Mouse (Mus musculus) CD4-positive, CD25-positive, alpha-beta regulatory T cell, adult 9 weeks (primary cell): ENCODE data around the gene Ffar1. TPM values are rescaled to one million over a fixed set of nuclear protein-coding genes. Genes with fewer than 3 reads are reported as not detected.

Source experiments
- polyA plus RNA-seq: library from polyadenylated mRNA; unstranded; fragments of 100-300 nt; shearing (Covaris generic); gene quantifications from one replicate; pipeline ENCODE4 v1.2.1, GENCODE M21; 2017

Gene Ffar1
- 0.06 TPM for polyA plus RNA-seq

DNA sequence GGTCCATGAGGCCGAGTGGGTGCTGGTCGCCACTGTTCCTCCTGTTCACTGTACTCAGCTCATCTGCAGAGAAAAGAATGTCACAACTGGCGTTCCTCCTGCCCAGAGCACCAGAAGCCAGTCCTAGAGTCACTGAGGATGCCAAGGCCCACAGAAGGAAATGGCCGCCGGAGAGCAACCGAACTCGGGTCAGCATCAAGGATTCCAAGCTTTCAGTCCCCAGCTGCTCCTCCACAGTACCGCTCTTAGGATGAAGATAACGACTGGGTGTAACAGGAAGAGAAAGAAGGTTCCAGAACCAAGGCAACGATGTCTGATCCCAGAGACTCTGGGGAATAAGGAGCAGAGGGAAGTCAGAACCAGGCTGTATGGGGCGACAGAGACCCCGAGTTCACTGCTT is at the start of gene Ffar1:
TSS of gene Ffar1 (minus strand) at position 101 of the 400 bp plus-strand sequence.

DNA sequence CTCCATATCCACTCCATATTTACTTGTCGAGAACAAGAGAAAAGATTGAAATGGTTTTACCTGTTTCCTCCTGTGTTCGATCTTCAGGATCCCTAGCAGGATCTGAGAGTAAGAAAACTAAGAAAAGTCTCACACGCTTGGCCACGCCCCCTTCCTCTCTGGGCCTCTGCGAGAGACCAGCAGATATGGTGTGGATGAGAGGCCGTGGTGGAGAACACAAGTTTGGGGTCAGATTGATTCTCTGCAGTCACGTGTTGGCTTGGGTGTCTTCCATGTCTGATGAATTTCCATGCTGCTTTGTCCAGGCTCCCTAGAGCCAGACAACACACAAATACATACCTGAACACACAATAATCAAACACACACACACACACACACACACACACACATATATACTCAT is 18.8 kb upstream of the Ffar1 start, which contains the start of gene Cd22:
TSS of gene Cd22 (minus strand) at position 167 of the 400 bp plus-strand sequence.

GRCm38 (mm10) chr7:30856078-30856477 is 5.3 kb downstream of the Ffar1 start, which contains the start of gene Ffar3:
Gene Ffar3, minus strand, starts transcription at chr7:30856178.

DNA sequence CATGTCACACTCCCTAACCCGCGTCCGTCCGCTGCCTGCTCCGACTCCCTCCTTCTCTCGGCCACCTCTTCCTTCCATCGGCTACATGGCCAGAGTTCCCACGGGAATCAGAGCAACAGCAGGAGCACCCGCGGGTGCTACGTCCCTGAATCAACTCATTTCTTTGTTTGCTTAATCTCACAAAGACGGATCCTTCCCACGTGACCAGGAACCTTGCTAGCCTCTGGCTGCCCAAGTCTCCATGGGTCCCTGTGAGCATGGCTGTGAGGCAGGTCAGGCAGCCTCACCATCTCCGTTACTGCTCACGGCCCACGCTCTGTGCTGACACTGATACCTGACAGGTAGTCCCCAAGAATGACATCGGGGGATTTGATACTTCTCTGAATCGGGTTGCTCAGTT is 37.7 kb downstream of the Ffar1 start, which contains the start of gene Ffar2:
TSS of gene Ffar2 (minus strand) at position 101 of the 400 bp plus-strand sequence.

Other genes starting within 250 kb of the Ffar1 start
- gene Upk1a, start 248.7 kb downstream of the Ffar1 start, polyA plus RNA-seq = 0.65 TPM
- gene Cox6b1, start 235.4 kb downstream of the Ffar1 start, polyA plus RNA-seq = 713 TPM
- gene Etv2, start 225.7 kb downstream of the Ffar1 start, polyA plus RNA-seq = not detected
- 195 TPM for gene Rbm42, start 211.2 kb downstream of the Ffar1 start, polyA plus RNA-seq
- gene Haus5, start 196.6 kb downstream of the Ffar1 start, polyA plus RNA-seq = 40.4 TPM
- gene Pmis2, start 190.0 kb downstream of the Ffar1 start, polyA plus RNA-seq = not detected
- not detected for gene 2200002J24Rik, start 162.6 kb downstream of the Ffar1 start, polyA plus RNA-seq
- gene Atp4a, start 149.4 kb downstream of the Ffar1 start, polyA plus RNA-seq = not detected
- gene Tmem147, start 132.0 kb downstream of the Ffar1 start, polyA plus RNA-seq = 133 TPM
- gene Gapdhs, start 117.9 kb downstream of the Ffar1 start, polyA plus RNA-seq = 0.63 TPM
- 1.1 TPM for gene Sbsn, start 110.1 kb downstream of the Ffar1 start, polyA plus RNA-seq
- gene Dmkn, start 97.8 kb downstream of the Ffar1 start, polyA plus RNA-seq = not detected
- gene Krtdap, start 73.7 kb downstream of the Ffar1 start, polyA plus RNA-seq = not detected
- gene Ffar2, start 37.8 kb downstream of the Ffar1 start, polyA plus RNA-seq = 0.51 TPM
- not detected for gene Ffar3, start 5.4 kb downstream of the Ffar1 start, polyA plus RNA-seq
- gene Cd22, start 18.8 kb upstream of the Ffar1 start, polyA plus RNA-seq = 14.0 TPM
- gene Mag, start 53.3 kb upstream of the Ffar1 start, polyA plus RNA-seq = not detected
- gene Hamp2, start 63.1 kb upstream of the Ffar1 start, polyA plus RNA-seq = not detected
- not detected for gene Hamp, start 82.5 kb upstream of the Ffar1 start, polyA plus RNA-seq
- 8.8 TPM for gene Usf2, start 95.2 kb upstream of the Ffar1 start, polyA plus RNA-seq
- 2.7 TPM for gene Lsr, start 111.9 kb upstream of the Ffar1 start, polyA plus RNA-seq
- 0.72 TPM for gene Fam187b, start 112.2 kb upstream of the Ffar1 start, polyA plus RNA-seq
- gene Fxyd5, start 180.9 kb upstream of the Ffar1 start, polyA plus RNA-seq = 1,946 TPM
- not detected for gene Fxyd7, start 189.9 kb upstream of the Ffar1 start, polyA plus RNA-seq
- not detected for gene Fxyd1, start 195.6 kb upstream of the Ffar1 start, polyA plus RNA-seq
- not detected for gene Lgi4, start 197.8 kb upstream of the Ffar1 start, polyA plus RNA-seq
- gene Fxyd3, start 215.1 kb upstream of the Ffar1 start, polyA plus RNA-seq = not detected